Mouse (Mus musculus) liver, embryonic 11.5 days (tissue): ENCODE data around the gene BC048562. TPM values are rescaled to one million over a fixed set of nuclear protein-coding genes. Genes with fewer than 3 reads are reported as not detected.
A peak's percentile ranks its signal among the peaks of the same experiment; 100 is the strongest.

ENCODE experiments used
- ATAC-seq: fragments of 200-750 bp; cut with Nextera tagmentation; replicated peaks from 2 replicates; pipeline ENCODE4 v1.8.0; 2017; ENCODE audit warnings: moderate number of reproducible peaks, mild to moderate bottlenecking, moderate TSS enrichment, moderate library complexity; ENCODE audit not compliant: low FRiP score
- DNase-seq: peaks from one replicate; pipeline ENCODE4 v3.0.0-alpha.2; 2017; ENCODE audit warnings: low spot score
- H3K27ac ChIP-seq: fragments of 300-500 bp; sonication (generic); 2 replicates; pipeline ENCODE4 v1.5.1; 2014; ENCODE audit warnings: mild to moderate bottlenecking, low read depth, low read length, control low read depth
- H3K27me3 ChIP-seq: fragments of 300-500 bp; sonication (generic); replicated peaks from 2 replicates; pipeline ENCODE4 v1.6.1; 2014; ENCODE audit warnings: low read length, mixed read lengths; ENCODE audit not compliant: control insufficient read depth, insufficient read depth
- H3K36me3 ChIP-seq: fragments of 300-500 bp; sonication (generic); 2 replicates; pipeline ENCODE4 v1.6.1; 2014; ENCODE audit warnings: mild to moderate bottlenecking, low read length, moderate library complexity, mixed read lengths; ENCODE audit not compliant: control insufficient read depth, insufficient read depth
- H3K4me1 ChIP-seq: fragments of 300-500 bp; sonication (generic); replicated peaks from 2 replicates; pipeline ENCODE4 v1.6.1; 2014; ENCODE audit warnings: low read length, mixed read lengths; ENCODE audit not compliant: control insufficient read depth, insufficient read depth
- H3K4me2 ChIP-seq: fragments of 300-500 bp; sonication (generic); 2 replicates; pipeline ENCODE4 v1.6.1; 2014; ENCODE audit warnings: mild to moderate bottlenecking, control low read depth, moderate library complexity
- H3K4me3 ChIP-seq: fragments of 300-500 bp; sonication (generic); 2 replicates; pipeline ENCODE4 v1.5.1; 2014; ENCODE audit warnings: low read depth, low read length, control low read depth
- H3K9ac ChIP-seq: fragments of 300-500 bp; sonication (generic); 2 replicates; pipeline ENCODE4 v1.6.1; 2014; ENCODE audit warnings: low read depth, low read length, control low read depth
- H3K9me3 ChIP-seq: fragments of 300-500 bp; sonication (generic); 2 replicates; pipeline ENCODE4 v1.6.1; 2016; ENCODE audit warnings: low read length, inconsistent platforms, mixed read lengths; ENCODE audit not compliant: control insufficient read depth
- WGBS: fragments of 180-500 bp; shearing (Covaris S2); extraction: QIAGEN DNeasy Blood & Tissue Kit; methylation state at CpG from one replicate; pipeline ENCODE4 v1.1.7; 2014; 5-methylcytosine and 5-hydroxymethylcytosine counted together
- polyA plus RNA-seq: library from polyadenylated mRNA; unstranded; fragments of >200 nt; fragmentation: Nextera tagmentation; extraction: Ambion mirVana; gene quantifications from 2 replicates; pipeline ENCODE4 v1.2.1, GENCODE M21; 2014

BC048562 gene
- polyA plus RNA-seq, 1 experiment from 2014 or later = not detected

GRCm38 (mm10) chr9:108403081-108403480 is 33.2 kb upstream of the BC048562 start:
- H3K4me1 ChIP-seq = peaks cover 6% of the 10 kb centered on the region
- H3K4me3 ChIP-seq = no peak overlapping the region
- H3K9me3 ChIP-seq = no peaks in the 10 kb centered on the region
- no peaks in the 10 kb centered on the region for H3K36me3 ChIP-seq
- H3K4me2 ChIP-seq = no peak overlapping the region
- no peaks in the 10 kb centered on the region for H3K27me3 ChIP-seq
- 88% methylated on average over 4 of the region's 4 CpGs for WGBS
- H3K27ac ChIP-seq = no peak overlapping the region
- DNase-seq (no peak), ATAC-seq (no peak)
- no peak overlapping the region for H3K9ac ChIP-seq

DNA sequence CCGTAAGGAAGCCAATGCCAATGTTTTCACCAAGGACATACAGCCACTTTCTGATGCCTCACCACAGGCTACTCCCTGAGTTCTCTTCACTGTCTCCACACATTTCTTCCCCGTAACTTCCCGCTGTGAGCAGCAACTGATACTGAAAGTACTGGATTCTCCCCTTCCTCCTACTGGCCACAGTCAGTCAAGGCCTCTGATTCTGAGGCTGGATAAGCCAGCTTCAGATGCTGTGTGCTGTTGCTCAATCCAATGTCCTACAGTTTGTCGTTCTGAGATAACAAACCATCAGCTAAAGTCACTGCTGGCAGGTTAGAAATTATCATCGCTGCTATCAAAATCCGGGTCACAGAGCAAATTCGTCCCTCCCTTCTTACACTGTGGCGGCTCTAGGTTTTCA is 31.8 kb upstream of the BC048562 start:
- WGBS = 48% methylated on average over 8 of the region's 8 CpGs

DNA sequence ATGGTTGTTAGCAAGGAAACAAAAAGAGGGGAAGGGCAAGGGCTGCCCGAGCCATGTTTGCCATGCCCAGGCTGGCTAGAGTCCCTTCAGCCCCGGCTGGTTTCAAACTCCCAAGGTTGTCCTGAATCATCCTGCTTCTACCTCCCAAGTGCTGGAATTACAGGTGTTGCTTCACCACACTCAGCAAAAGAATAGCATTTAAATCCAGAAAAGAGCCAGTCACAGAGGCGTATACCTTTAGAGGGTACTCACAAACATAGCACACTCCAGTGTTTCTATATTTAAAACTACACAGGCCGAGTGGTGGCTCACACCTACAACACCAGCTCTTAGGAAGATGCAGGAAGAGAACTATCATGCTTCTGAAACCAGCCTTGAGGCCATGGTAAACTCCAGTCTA is 26.7 kb upstream of the BC048562 start:
- 81% methylated on average over 4 of the region's 4 CpGs for WGBS
- H3K27ac ChIP-seq = no peak overlapping the region

More for the DNA sequence above, 31.8 kb upstream of the BC048562 start:
- H3K36me3 ChIP-seq = no peaks in the 10 kb centered on the region
- 0 out of 2 replicates have a peak overlapping the region, but pooled peaks have one; percentile 3 for H3K4me2 ChIP-seq
- H3K4me1 ChIP-seq = peaks cover 6% of the 10 kb centered on the region
- no peak; the same call in 1 of the 2 replicates for ATAC-seq
- no peak overlapping the region for H3K4me3 ChIP-seq
- no peak overlapping the region for H3K27ac ChIP-seq
- H3K9me3 ChIP-seq = no peaks in the 10 kb centered on the region
- DNase-seq = no peak
- H3K9ac ChIP-seq = no peak overlapping the region
- H3K27me3 ChIP-seq = no peaks in the 10 kb centered on the region

DNA sequence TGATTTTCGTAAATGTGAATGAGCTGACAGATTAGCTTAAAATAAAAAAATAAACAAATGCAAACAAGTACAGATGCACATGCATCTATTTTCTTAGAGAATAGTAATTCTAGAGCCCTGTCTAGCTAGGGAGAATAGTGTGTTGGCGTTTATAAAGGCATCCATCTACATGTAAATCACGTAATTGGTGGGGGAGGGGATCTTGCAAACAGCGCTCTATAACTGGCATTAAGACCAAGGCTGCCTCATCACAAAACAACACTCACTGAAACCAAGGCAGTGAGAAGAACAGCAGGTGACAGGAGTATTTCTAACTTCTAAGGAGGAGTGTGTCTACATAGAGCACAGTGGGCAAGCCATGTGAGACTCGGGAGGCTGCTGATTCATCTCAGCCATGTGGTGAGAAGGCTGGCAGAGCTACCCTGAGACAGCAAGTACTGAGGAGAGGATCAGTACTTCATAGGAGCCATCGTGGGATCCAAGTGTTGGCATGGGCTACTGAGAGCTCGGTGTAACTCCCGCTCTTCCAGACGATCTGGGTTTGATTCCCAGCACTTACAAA is 24.8 kb upstream of the BC048562 start:
- H3K4me3 ChIP-seq = no peak overlapping the region
- no peak for ATAC-seq
- H3K27me3 ChIP-seq = no peaks in the 10 kb centered on the region
- H3K27ac ChIP-seq = no peak overlapping the region
- DNase-seq = no peak
- 78% methylated on average over 9 of the region's 9 CpGs for WGBS
- H3K36me3 ChIP-seq = no peaks in the 10 kb centered on the region
- H3K9ac ChIP-seq = no peak overlapping the region
- H3K4me1 ChIP-seq = no peaks in the 10 kb centered on the region
- no peaks in the 10 kb centered on the region for H3K9me3 ChIP-seq
- H3K4me2 ChIP-seq = no peak overlapping the region

More for the DNA sequence above, 26.7 kb upstream of the BC048562 start:
- DNase-seq (no peak), ATAC-seq (no peak)
- Histone ChIP-seq H3K4me2 (no peak overlapping the region), H3K9ac (no peak overlapping the region), H3K4me1 (peaks cover 4% of the 10 kb centered on the region), H3K27me3 (no peaks in the 10 kb centered on the region), H3K36me3 (no peaks in the 10 kb centered on the region), H3K9me3 (no peaks in the 10 kb centered on the region), H3K4me3 (no peak overlapping the region)

DNA sequence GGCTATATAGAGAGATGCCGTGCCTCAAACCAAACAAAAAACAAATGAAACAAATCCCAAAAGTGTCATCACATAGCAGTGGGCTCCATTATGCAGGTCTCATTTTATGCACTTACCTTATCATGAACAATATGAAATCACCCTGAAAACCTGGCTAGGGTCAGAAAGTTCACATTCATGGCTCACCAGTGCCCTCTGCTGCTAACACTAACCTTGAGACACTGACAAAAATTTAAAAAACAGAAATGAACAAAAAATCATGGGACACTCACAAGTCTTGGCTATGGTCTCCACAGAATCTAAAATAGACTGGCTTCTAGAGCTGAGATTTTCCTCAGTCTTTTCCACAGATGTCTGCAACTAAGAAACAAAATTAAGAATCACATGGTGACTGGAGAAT is 24.1 kb upstream of the BC048562 start:
- no peak for DNase-seq

GRCm38 (mm10) chr9:108428384-108428783 is 7.9 kb upstream of the BC048562 start, which contains the start of gene Ccdc36:
Gene Ccdc36, minus strand, starts transcription at chr9:108428484.
- no peaks in the 10 kb centered on the region for H3K27me3 ChIP-seq
- no peak within 1 kb of the TSS for H3K9ac ChIP-seq
- H3K4me1 ChIP-seq = no peaks in the 10 kb centered on the region
- no peaks in the 10 kb centered on the region for H3K9me3 ChIP-seq
- no peaks in the 10 kb centered on the region for H3K36me3 ChIP-seq
- H3K4me3 ChIP-seq = no peak within 1 kb of the TSS
- no peak within 1 kb of the TSS for H3K4me2 ChIP-seq
- DNase-seq (no peak), ATAC-seq (no peak)
- H3K27ac ChIP-seq = no peak within 1 kb of the TSS

More for the DNA sequence above, 24.1 kb upstream of the BC048562 start:
- no peak for ATAC-seq
- no peak overlapping the region for H3K4me2 ChIP-seq
- H3K27ac ChIP-seq = no peak overlapping the region
- no peaks in the 10 kb centered on the region for H3K9me3 ChIP-seq
- no peak overlapping the region for H3K4me3 ChIP-seq
- 83% methylated on average over 1 of the region's 1 CpGs for WGBS
- no peaks in the 10 kb centered on the region for H3K36me3 ChIP-seq
- H3K4me1 ChIP-seq = no peaks in the 10 kb centered on the region
- no peaks in the 10 kb centered on the region for H3K27me3 ChIP-seq
- no peak overlapping the region for H3K9ac ChIP-seq

DNA sequence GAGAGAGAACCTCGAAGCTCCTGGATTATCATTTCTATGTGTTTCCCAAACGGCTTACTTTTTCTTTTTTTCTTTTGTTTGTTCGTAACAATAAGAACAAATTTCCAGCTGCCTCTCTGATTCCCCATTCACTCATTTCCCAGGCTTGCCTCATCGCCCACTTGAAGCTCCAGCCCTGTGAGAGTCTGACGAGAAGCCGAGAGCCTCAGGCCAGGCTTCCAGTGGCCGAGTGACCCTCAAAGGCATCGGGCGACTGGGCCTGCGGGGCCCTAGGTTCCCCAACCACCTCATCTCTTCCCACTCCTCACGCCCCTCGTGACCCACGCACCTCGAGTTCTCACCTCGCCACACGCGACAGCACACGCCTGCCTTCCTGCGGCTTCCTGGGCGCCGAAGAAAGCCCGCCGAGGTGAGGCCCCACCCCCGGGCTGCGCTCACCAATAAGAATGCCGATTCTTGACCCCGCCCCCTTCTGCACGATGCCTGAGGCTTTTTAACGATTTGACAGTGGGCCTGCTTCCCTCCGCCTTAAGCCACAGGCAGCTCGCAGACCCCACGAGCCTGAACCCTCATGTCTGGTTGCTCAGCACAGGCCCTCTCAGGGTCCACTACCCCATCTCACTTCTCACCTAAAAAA is 4.7 kb upstream of the BC048562 start:
- peak; percentile 58; the same call in 1 of the 2 replicates for ATAC-seq
- WGBS = 44% methylated on average over 32 of the region's 32 CpGs

GRCm38 (mm10) chr9:108439176-108439575 is 2.9 kb downstream of the BC048562 start:
- H3K9me3 ChIP-seq = no peaks in the 10 kb centered on the region
- no peaks in the 10 kb centered on the region for H3K36me3 ChIP-seq
- no peak overlapping the region for H3K4me2 ChIP-seq
- 84% methylated on average over 6 of the region's 6 CpGs for WGBS
- H3K9ac ChIP-seq = no peak overlapping the region
- no peak overlapping the region for H3K27ac ChIP-seq
- no peak for DNase-seq
- no peak for ATAC-seq
- no peaks in the 10 kb centered on the region for H3K4me1 ChIP-seq
- H3K4me3 ChIP-seq = no peak overlapping the region
- H3K27me3 ChIP-seq = no peaks in the 10 kb centered on the region

More for the DNA sequence above, 4.7 kb upstream of the BC048562 start:
- Histone ChIP-seq H3K9ac (no peak overlapping the region), H3K4me2 (peak overlapping the region; percentile 37), H3K4me3 (0 out of 2 replicates have a peak overlapping the region, but pooled peaks have one; percentile 0), H3K9me3 (no peaks in the 10 kb centered on the region), H3K36me3 (no peaks in the 10 kb centered on the region), H3K27me3 (no peaks in the 10 kb centered on the region), H3K4me1 (no peaks in the 10 kb centered on the region), H3K27ac (no peak overlapping the region)
- peak; percentile 45 for DNase-seq

DNA sequence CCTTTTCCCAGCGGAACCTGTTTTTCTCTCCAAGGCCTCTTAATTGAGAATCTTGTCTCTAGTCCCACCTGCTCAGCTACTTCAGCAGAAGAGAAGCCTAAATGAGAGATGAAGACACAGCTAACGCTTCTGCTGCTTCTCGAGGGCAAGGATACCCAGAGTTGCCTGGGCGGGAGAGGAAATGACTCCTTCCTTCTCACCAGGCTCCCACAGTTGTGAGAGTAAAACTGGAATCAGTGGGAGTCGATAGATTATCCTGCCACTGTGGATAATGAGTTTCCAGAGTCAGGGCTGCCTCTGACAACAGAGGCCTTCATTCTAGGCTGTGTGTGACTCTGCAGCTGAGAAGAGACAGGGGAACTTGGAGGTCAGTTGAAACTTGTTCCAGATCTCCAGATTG is 4.2 kb downstream of the BC048562 start:
- H3K9ac ChIP-seq = no peak overlapping the region
- WGBS = 63% methylated on average over 5 of the region's 5 CpGs
- H3K9me3 ChIP-seq = no peaks in the 10 kb centered on the region
- no peaks in the 10 kb centered on the region for H3K27me3 ChIP-seq
- no peak for DNase-seq
- no peaks in the 10 kb centered on the region; the same call in 1 of the 2 replicates for H3K4me1 ChIP-seq
- no peaks in the 10 kb centered on the region for H3K36me3 ChIP-seq
- ATAC-seq = no peak
- H3K4me3 ChIP-seq = no peak overlapping the region
- H3K4me2 ChIP-seq = no peak overlapping the region
- no peak overlapping the region for H3K27ac ChIP-seq
